14 mouse cellular contexts compared by ENCODE assay signal in the genomic region with DNA sequence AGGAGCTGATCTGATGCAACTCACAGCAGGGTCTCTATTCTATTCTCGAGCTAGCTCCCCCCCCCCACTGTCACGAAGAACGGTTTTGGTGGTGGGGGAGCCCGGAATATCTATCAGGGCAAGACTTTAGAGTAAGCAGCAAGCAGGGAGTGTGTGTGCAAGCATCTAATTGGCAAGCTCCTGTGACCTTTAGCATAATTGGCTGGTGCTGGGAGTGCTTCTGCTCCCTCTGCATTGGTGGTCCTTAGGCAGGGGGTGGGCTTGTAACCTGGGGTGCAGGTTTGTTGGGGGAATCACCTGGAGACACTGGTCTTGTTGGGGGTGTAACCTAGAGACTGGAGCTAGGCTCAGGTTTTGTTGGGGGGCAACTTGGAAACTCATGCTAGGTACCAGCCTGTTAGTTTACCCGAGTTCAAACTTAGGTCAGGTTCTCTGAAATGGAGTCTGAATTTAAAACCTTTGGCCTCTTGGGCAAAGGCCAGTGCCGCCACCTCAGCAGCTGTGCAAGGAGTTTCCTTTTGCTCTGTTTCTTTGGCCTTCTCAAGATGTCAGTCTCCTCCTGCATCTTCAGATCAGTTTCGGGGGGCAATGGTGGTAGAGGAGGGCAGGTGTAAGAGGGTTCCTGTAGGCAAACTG. TPM values are rescaled to one million over a fixed set of nuclear protein-coding genes. Genes with fewer than 3 reads are reported as not detected.
"Had no signal": no experiment of that assay in that cellular context is flagged by ENCODE, and none has a peak within 500 bp of the region (broad histone marks: within the 10 kb centered on the region; RNA-seq: fewer than 3 reads in every experiment).

No protein-coding gene starts in this region.

- H3K27ac ChIP-seq: kidney, postnatal 0 days; limb, embryonic 12.5 days; liver, embryonic 15.5 days; midbrain, embryonic 10.5 days; stomach, postnatal 0 days had no signal

- H3K9me3 ChIP-seq: limb, embryonic 12.5 days; liver, embryonic 15.5 days; midbrain, embryonic 10.5 days; neural tube, embryonic 15.5 days had no signal

- H3K27me3 ChIP-seq: neural tube, embryonic 15.5 days had no signal

- H3K36me3 ChIP-seq: limb, embryonic 12.5 days; liver, embryonic 15.5 days; midbrain, embryonic 10.5 days; neural tube, embryonic 15.5 days had no signal

- H3K4me3 ChIP-seq: limb, embryonic 12.5 days; liver, embryonic 15.5 days; midbrain, embryonic 10.5 days; myocyte; neural tube, embryonic 15.5 days had no signal

- H3K4me2 ChIP-seq: limb, embryonic 12.5 days; lung, embryonic 14.5 days; neural tube, embryonic 15.5 days had no signal

- H3K9ac ChIP-seq: limb, embryonic 12.5 days; lung, embryonic 14.5 days; neural tube, embryonic 15.5 days had no signal

- DNase-seq: layer of hippocampus, adult 9-11 months had no signal

RNA-seq across cellular contexts. Expression of a gene that starts 34.5 kb away (rescaled TPM):
- total RNA-seq: layer of hippocampus, adult 18-20 months; layer of hippocampus, postnatal 36 days; left cerebral cortex, postnatal 25 days; megakaryocyte, adult 5-6 weeks had no signal
- polyA plus RNA-seq: lung, embryonic 14.5 days; midbrain, embryonic 14.5 days had no signal
